Mouse (Mus musculus): ENCODE results near the gene Tnfrsf25.

The Tnfrsf25 gene

GRCm38 (mm10) chr4:152119396-152120292 lies 3.9 kb downstream of the Tnfrsf25 start:
- in situ Hi-C loops (cut with MboI, MseI): no loop called here

- in situ Hi-C loops (cut with MboI, MseI): no loop called here
These were observed 4.8 kb downstream of the Tnfrsf25 start for GRCm38 (mm10) chr4:152120311-152121182.

GRCm38 (mm10) chr4:152121183-152121505 lies 5.4 kb downstream of the Tnfrsf25 start:
- in situ Hi-C loops (cut with MboI, MseI): no loop called here

DNA sequence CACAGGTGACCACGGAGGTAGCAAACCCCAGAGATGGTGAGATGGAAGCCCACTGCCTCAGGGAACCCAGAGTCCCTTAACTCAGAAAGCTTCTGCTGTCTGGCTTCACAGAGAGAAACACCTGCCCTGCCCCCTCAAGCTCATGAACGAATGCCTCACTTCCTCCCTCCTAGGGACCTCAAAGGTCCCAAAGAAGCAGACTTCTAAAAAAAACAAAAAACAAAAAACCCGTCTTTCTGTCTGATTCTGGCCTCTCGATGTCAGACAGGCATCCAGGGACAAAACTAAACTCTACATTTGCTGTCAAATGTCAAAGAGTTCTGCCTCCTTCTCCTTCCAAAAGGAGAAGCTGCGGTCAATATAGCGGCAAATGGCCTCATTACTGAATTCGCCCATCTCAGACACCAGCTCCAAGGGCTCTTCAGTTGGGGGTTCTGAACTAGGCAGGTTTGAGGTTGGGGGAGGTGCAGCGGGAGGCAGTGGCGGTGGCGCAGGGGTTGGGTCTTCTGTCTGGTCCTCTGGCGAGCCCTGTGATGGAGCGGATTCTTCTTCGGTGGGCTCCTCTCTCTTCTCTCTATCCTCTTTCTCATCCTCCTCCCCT lies 8.7 kb downstream of the Tnfrsf25 start:
- in situ Hi-C loops (cut with MboI, MseI): no loop called here

DNA sequence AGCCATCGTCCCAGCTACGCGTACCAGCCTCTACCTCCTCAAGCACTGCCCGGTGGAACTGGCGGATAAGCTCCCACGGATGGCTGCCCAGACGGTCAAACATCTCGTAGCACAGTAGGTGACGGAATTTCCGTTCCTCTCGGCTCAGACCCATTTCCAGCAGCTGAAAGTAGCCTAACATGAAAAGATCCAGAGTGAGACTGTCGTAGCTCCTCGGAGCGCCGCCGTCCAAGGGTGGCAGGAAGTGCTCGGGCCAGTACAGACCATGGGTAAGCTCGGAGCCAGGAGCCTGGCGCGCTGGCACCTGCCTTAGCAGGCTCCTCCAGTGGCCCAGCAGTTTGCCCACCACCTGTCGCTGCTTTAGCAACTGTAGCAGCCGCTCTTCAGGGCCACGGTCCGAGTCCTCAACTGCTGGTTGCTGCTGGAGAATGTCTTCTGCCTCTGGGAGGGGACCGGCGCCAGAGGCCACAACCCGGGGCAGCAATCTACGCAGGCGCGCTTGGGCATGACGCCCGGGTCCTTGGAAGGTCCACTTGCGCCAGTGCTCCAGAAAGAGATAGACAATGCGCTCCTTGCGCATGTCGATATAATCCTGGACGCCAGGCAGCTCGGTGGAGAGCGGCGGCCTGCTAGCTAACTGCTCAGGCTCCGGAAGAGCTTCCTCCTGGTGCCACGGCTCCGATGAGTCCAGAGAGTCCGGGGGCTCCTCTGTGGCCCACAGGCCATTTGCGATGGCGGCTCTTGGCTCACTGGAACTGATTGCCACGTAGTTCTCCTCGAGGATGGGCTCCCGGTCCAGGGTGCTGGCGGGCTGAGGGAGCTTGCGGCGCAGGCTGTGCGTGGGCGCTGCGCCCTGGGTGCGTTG lies 9.7 kb downstream of the Tnfrsf25 start:
- in situ Hi-C loops (cut with MboI, MseI): no loop called here

- in situ Hi-C loops (cut with MboI, MseI): no loop called here
These were observed 10.5 kb downstream of the Tnfrsf25 start for GRCm38 (mm10) chr4:152126026-152126920.

GRCm38 (mm10) chr4:152127884-152128283 lies 12.2 kb downstream of the Tnfrsf25 start:
- in situ Hi-C loops (cut with MboI, MseI): no loop called here

GRCm38 (mm10) chr4:152128784-152129183 lies 13.1 kb downstream of the Tnfrsf25 start:
- in situ Hi-C loops (cut with MboI, MseI): no loop called here

DNA sequence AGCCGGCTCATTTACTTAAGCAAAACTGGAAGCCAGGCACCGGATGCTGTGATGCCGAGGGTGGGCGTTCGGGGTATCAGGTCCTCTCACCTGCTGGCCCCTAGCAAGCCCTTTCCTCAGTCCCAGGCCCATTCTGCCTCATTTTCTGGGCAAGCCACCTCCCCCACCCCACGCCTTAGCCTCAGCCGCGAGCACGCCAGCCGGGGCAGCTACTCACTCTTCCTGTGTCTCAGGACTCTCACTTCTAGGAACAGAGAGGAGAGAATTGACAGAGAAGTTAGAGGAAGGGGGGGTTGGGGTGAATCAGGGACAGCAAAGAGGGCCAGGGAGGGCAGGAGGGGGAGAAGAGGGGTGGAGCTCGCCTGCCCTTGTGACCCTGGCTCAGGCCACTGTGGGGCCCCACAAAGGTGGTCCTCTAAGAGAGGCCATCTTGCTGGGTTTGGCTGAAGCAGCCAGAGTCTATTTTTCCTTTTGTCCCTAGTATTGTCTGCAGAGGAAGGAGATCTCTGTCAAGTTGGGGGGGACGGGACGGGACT lies 13.7 kb downstream of the Tnfrsf25 start:
- in situ Hi-C loops (cut with MboI, MseI): no loop called here

GRCm38 (mm10) chr4:152130771-152131653 lies 15.3 kb downstream of the Tnfrsf25 start:
- in situ Hi-C loops (cut with MboI, MseI): no loop called here

DNA sequence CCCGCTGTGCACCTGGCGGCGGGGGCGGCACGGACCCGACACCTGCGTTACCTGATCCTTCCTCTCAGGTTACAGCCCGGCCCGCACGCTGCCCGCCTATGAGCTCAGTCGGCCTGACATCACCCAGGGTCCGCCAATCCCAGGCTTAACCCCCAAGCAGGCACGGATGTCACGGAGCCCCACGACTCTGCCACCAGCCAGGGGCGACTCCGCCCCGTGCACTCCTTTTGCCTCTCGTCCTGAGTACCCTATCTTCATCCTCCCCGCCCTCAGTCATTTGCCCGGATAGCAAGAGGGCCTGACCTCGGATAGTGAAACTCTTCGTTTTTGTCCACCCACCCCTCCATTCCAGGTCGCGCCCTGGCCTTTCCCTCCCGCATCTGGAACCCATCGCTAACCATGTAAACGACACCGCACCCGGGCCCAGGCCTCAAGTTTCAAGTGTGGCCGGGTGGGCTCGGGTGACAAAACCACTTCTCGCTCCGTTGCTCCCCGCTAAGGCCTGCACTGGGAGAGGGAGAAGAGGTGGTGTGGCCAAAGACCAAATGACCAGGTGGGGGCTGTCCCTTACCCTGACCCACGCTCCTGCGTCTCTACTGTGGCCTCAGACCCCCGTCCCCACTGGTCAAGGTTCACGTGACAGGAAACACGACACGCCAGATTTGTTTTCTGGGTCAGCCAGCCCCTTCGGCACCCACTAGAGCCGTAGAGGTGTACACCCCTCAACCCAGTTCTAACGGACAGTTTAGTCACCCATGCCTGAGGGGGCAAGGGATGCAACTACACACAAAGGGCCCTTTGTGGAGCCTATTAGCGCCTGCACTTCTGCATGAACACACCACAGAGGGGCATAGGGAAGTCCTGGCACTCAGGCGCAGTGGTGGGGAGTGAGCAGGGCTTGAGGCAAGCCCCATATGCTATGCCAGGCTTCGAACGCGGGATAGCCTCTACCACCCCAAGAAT lies 16.4 kb downstream of the Tnfrsf25 start:
- in situ Hi-C loops (cut with MboI, MseI): no loop called here

GRCm38 (mm10) chr4:152132772-152133169 lies 17.0 kb downstream of the Tnfrsf25 start:
- in situ Hi-C loops (cut with MboI, MseI): no loop called here

- in situ Hi-C loops (cut with MboI, MseI): no loop called here
These were observed 17.5 kb downstream of the Tnfrsf25 start for GRCm38 (mm10) chr4:152133213-152133612.

GRCm38 (mm10) chr4:152134507-152134906 lies 18.8 kb downstream of the Tnfrsf25 start:
- in situ Hi-C loops (cut with MboI, MseI): no loop called here

DNA sequence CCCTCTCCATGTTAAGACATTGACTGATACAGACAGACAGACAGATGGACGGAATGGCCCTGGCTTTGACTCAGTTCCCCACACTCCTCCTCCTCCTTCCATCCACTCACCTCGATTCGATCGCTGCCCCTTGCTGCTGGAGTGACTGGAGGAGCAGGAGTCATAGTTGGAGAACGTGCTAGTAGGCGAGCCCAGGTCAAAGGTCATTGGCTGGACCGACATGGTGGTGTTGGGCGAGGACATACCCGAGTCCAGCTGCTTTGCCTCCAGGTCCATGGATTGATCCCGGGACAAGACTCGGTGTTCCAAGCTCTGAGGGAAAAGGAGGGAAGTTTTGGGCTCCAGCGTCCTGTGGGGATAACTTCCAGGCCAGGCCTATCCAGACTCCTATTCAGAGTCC lies 19.6 kb downstream of the Tnfrsf25 start:
- in situ Hi-C loops (cut with MboI, MseI): no loop called here

- in situ Hi-C loops (cut with MboI, MseI): no loop called here
These were observed 20.6 kb downstream of the Tnfrsf25 start for GRCm38 (mm10) chr4:152136112-152136875.

DNA sequence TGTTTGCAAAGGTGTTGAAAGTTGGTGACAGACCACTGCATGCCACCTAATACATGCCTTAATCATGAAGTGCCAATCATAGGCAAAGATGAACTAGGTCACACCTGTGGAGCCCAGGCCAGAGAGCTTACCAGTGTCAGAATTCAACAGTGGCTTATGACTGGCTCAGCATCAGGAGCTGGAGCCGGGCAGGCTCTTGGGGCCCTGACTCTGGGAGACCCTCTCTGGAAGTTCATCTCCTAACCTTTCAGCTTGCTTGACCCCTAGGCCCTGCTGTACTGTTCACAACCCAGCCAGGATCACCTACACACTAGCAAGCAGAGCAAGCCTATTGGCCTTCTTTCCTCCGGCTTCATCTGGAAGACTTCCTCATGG lies 21.1 kb downstream of the Tnfrsf25 start:
- in situ Hi-C loops (cut with MboI, MseI): no loop called here
